Mouse (Mus musculus) embryonic facial prominence, embryonic 14.5 days (tissue): ENCODE data around the gene Chd6. TPM values are rescaled to one million over a fixed set of nuclear protein-coding genes. Genes with fewer than 3 reads are reported as not detected.

ENCODE experiments used
- ATAC-seq: fragments of 200-750 bp; cut with Nextera tagmentation; 2 replicates; pipeline ENCODE4 v1.8.0; 2017; ENCODE audit warnings: low read depth, moderate number of reproducible peaks, moderate TSS enrichment
- DNase-seq: peaks from one replicate; pipeline ENCODE4 v3.0.0-alpha.2; 2015; ENCODE audit warnings: low spot score
- H3K27ac ChIP-seq: fragments of 300-500 bp; sonication (generic); replicated peaks from 2 replicates; pipeline ENCODE4 v1.5.1; 2014; ENCODE audit warnings: low read depth, mild to moderate bottlenecking, low read length, moderate library complexity
- H3K27me3 ChIP-seq: fragments of 300-500 bp; sonication (generic); replicated peaks from 2 replicates; pipeline ENCODE4 v1.6.1; 2014; ENCODE audit warnings: low read length; ENCODE audit not compliant: control insufficient read depth, insufficient read depth
- H3K36me3 ChIP-seq: fragments of 300-500 bp; sonication (generic); 2 replicates; pipeline ENCODE4 v1.6.1; 2014; ENCODE audit warnings: low read length, mixed read lengths; ENCODE audit not compliant: control insufficient read depth, insufficient read depth
- H3K4me1 ChIP-seq: fragments of 300-500 bp; sonication (generic); 2 replicates; pipeline ENCODE4 v1.6.1; 2014; ENCODE audit warnings: antibody characterized with exemption, low read length; ENCODE audit not compliant: control insufficient read depth, insufficient read depth
- H3K4me2 ChIP-seq: fragments of 300-500 bp; sonication (generic); 2 replicates; pipeline ENCODE4 v1.6.1; 2014; ENCODE audit warnings: low read depth, mild to moderate bottlenecking, low read length, moderate library complexity, mixed read lengths
- H3K4me3 ChIP-seq: fragments of 300-500 bp; sonication (generic); 2 replicates; pipeline ENCODE4 v1.5.1; 2014; ENCODE audit warnings: low read depth, mild to moderate bottlenecking, low read length
- H3K9ac ChIP-seq: fragments of 300-500 bp; sonication (generic); 2 replicates; pipeline ENCODE4 v1.6.1; 2014; ENCODE audit warnings: low read depth, mild to moderate bottlenecking, low read length, moderate library complexity, mixed read lengths
- H3K9me3 ChIP-seq: fragments of 300-500 bp; sonication (generic); 2 replicates; pipeline ENCODE4 v1.6.1; 2016; ENCODE audit warnings: low read length; ENCODE audit not compliant: control insufficient read depth
- WGBS: fragments of 180-500 bp; shearing (Covaris S2); extraction: QIAGEN DNeasy Blood & Tissue Kit; methylation state at CpG from one replicate; pipeline ENCODE4 v1.1.7; 2014; 5-methylcytosine and 5-hydroxymethylcytosine counted together
- polyA plus RNA-seq: library from polyadenylated mRNA; unstranded; fragments of >200 nt; fragmentation: Nextera tagmentation; extraction: Ambion mirVana; gene quantifications from 2 replicates; pipeline ENCODE4 v1.2.1, GENCODE M21; 2014

Gene Chd6
- polyA plus RNA-seq, 1 experiment from 2014 or later: 24.2 TPM

DNA sequence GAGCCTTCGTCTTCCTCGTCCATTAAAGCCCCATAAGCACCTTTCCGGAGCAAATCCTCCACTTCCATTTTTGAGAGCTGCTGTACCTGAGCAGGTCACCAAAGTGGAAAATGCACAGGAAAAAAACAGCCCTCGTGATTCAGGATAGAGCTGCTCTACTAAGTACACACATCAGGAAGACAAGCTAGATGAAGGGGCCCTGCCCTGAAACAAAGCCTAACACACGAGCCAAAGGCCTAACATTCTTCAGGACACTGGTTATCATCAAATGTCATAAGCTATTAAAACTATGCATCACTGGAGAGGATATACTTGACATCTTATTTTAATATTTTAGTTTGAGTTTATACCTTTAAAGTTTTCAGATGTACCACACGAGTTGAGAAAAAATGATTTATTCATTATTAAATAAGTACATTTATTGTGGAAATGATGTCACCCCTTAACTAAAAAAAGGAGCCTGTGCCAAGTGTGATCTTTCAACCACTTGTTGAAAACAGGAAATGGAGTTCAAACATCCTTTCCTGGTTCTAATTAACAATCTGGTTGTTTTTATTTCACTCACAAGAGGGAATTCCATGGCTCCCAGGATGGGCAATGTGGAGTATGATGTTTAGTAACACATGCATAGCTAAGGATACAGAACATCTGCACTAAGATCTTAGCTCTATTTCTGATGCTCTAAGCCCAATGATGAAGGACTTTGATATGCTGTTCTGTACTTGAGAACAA is 118.4 kb downstream of the Chd6 start:
- ATAC-seq: no peak
- Histone ChIP-seq H3K4me2 (no peak overlapping the region), H3K9me3 (no peaks in the 10 kb centered on the region), H3K4me1 (no peaks in the 10 kb centered on the region), H3K9ac (no peak overlapping the region), H3K27ac (0 out of 2 replicates have a peak overlapping the region, but pooled peaks have one; percentile 2), H3K27me3 (no peaks in the 10 kb centered on the region), H3K36me3 (peaks cover 61% of the 10 kb centered on the region), H3K4me3 (no peak overlapping the region)
- DNase-seq: peak; percentile 78
- 64% methylated on average over 6 of the region's 6 CpGs for WGBS

DNA sequence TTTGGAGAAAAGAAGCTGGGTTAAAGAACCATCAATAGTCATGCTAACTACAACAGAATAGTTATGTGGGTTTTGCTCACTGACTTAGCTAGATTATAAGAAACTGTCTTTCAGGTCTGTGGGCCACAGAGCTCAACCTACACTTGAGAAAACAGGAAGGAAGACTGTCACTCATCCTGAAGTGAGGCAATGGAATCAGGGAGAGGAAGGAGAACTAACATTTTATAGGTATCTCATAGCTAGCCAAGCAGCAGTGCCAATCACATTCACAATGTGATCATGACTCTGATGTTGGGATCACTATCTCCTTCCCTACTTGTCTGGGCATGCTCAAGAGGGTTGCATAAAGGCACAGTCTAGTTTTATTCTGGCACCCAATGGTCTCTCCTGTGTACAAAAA is 121.4 kb downstream of the Chd6 start:
- Histone ChIP-seq H3K27me3 (no peaks in the 10 kb centered on the region), H3K9ac (no peak overlapping the region), H3K36me3 (peaks cover 78% of the 10 kb centered on the region), H3K9me3 (no peaks in the 10 kb centered on the region), H3K4me2 (no peak overlapping the region), H3K4me1 (no peaks in the 10 kb centered on the region), H3K4me3 (no peak overlapping the region), H3K27ac (no peak overlapping the region)
- no peak for DNase-seq
- no peak for ATAC-seq

DNA sequence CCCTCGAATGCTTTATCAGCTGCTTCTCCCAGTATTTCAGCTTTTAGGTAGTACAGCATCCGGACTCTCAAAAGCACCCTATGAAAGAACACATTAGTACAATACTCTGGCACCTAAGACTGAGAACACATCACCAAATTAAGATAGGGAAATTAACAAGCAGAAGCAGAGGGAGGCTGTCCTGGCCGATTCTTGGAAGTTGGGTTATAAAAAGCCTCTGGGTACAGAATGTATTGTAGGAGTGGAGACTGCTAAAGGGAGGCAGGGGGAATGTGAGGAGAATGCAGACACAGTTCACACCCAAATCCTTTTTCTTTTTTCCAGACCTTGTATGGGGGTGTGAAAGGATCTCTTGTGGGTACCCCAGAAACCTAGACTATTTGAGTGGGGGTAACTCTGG is 126.2 kb downstream of the Chd6 start:
- H3K36me3 ChIP-seq: peaks cover 83% of the 10 kb centered on the region
- H3K4me2 ChIP-seq: no peak overlapping the region
- H3K9ac ChIP-seq: no peak overlapping the region
- H3K4me1 ChIP-seq: no peaks in the 10 kb centered on the region
- H3K27ac ChIP-seq: no peak overlapping the region
- no peak overlapping the region for H3K4me3 ChIP-seq
- 91% methylated on average over 3 of the region's 3 CpGs for WGBS
- DNase-seq (no peak), ATAC-seq (no peak)
- H3K9me3 ChIP-seq: no peaks in the 10 kb centered on the region
- no peaks in the 10 kb centered on the region for H3K27me3 ChIP-seq

DNA sequence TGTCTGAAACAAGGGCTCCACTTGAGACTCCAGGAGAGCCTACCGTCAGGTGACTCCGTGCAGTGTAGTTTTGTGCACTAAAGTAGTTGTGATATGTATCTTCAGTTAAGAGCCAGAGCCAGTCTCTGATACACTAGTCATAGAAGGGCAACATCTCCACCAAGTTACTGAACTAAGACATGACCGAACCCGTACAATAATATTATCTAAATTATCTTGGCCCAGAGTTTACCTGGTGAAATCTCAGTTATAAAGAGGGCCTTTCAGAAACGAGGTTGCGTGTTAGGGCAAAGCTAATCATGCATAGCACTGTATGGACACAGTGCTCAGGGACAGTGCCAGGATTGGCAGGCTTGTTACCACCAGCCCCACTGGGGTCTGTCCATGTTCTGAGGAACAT is 127.1 kb downstream of the Chd6 start:
- WGBS: 93% methylated on average over 6 of the region's 6 CpGs
- no peak overlapping the region for H3K27ac ChIP-seq
- H3K9ac ChIP-seq: no peak overlapping the region
- no peaks in the 10 kb centered on the region for H3K9me3 ChIP-seq
- H3K4me2 ChIP-seq: no peak overlapping the region
- DNase-seq (no peak), ATAC-seq (no peak)
- peaks cover 83% of the 10 kb centered on the region for H3K36me3 ChIP-seq
- H3K4me3 ChIP-seq: no peak overlapping the region
- no peaks in the 10 kb centered on the region for H3K4me1 ChIP-seq
- no peaks in the 10 kb centered on the region for H3K27me3 ChIP-seq

DNA sequence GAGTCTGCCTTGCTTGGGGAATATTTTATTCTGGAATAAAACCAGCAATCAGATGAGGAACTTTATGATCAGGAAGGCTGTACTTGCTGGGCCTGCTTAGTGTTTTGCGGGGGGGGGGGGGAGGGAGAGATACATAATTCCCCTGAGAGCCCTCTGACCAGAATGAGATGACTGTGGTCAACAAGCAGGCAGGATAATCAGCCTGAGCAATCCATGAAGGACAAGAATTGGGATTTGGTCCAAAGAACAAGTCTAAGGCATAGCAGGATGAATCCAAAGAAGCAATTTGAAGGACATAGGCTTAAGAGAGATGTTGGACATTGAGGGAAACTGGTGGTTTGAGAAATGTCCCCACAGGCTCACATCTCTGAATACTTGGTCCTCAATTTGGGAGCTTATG is 130.2 kb downstream of the Chd6 start:
- H3K36me3 ChIP-seq: peaks cover 94% of the 10 kb centered on the region
- no peak overlapping the region for H3K4me3 ChIP-seq
- no peak overlapping the region for H3K4me2 ChIP-seq
- WGBS: 78% methylated on average over 1 of the region's 1 CpGs
- H3K27ac ChIP-seq: no peak overlapping the region
- H3K9ac ChIP-seq: no peak overlapping the region
- H3K27me3 ChIP-seq: no peaks in the 10 kb centered on the region
- peak; percentile 49 for DNase-seq
- ATAC-seq: no peak
- H3K4me1 ChIP-seq: no peaks in the 10 kb centered on the region
- no peaks in the 10 kb centered on the region for H3K9me3 ChIP-seq

DNA sequence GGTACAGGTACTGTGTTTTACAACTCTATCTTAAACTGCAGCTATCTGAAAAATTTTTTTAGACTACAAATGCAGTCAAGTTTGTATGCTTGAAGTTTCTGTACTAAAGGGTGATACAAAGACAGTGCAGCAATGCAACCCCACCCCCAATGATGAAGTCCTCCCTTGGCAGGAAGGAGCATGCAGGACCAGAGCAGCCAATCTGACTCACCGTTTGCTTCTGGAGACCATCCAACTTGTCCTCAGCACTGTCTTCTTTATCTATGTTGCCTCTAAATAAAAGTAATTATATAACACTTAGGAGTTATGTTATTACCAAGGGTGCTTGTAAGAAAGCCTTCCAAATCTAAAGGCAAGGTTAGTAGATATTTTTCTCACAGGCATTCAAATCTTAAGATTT is 131.6 kb downstream of the Chd6 start:
- Histone ChIP-seq H3K36me3 (peaks cover 92% of the 10 kb centered on the region), H3K27ac (no peak overlapping the region), H3K4me3 (no peak overlapping the region), H3K27me3 (no peaks in the 10 kb centered on the region), H3K4me2 (no peak overlapping the region), H3K4me1 (no peaks in the 10 kb centered on the region), H3K9me3 (no peaks in the 10 kb centered on the region), H3K9ac (no peak overlapping the region)
- no peak for DNase-seq
- no peak for ATAC-seq
- 67% methylated on average over 1 of the region's 1 CpGs for WGBS

DNA sequence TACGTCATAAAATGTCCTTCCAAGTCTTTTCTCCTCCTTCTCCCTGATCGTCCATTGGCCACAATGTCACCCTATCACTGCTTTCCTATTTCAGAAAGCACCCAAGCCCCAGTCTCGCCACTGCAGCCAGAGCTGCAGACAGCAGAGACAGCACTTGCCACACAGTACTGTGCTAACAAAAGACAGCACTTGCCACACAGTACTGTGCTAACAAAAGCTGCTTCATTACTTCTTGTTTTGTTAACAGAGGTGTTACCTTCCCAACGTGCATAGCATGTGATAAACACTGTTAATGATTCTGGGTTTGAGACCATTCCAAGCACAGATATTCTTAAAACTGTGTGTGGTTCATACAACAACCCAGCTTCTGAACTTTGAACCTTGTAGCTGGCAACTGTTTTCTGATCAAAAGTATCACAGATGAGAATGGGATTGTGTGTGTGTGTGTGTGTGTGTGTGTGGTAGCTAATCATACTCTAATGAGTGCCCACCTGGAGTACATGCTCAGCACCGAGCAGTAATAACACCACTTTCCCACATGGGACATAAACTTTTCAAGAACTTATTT is 135.1 kb downstream of the Chd6 start:
- Histone ChIP-seq H3K4me3 (no peak overlapping the region), H3K27me3 (no peaks in the 10 kb centered on the region), H3K27ac (no peak overlapping the region), H3K36me3 (peaks cover 90% of the 10 kb centered on the region), H3K4me2 (no peak overlapping the region), H3K4me1 (no peaks in the 10 kb centered on the region), H3K9me3 (no peaks in the 10 kb centered on the region), H3K9ac (no peak overlapping the region)
- no peak for ATAC-seq
- no peak for DNase-seq
- 81% methylated on average over 5 of the region's 5 CpGs for WGBS

DNA sequence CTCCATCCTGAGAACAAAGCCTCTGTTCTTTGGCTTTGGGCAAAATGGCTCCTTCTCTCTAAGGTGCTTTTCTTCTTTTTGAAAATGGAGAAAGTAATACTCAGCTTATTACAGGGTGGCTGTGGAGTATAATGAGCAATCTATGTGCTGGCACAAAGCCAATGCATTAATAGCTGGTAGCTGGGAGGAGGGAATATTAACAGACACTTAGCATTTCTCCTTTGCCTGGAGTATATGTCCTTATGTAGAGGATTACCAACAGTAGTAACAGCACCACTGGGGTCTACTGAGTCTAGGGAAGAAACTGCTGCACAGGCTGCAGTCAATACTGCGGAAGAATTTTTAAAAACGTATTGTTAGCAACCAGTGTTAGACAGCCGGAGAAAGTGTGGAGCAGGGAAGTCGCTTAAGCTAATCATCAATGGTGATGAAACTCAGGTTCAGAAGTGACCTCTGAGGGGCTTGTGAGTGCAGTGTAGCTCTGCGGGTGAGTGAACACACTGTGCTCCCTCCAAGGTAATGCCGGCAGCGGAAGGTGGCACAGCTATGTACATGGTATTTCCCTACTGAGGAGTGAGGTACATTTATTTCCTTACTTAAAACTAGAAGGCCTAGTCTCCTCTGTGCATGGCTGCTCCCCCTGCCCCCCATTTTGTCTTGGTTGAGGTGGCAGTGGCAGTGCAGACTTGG is 136.6 kb downstream of the Chd6 start:
- Histone ChIP-seq H3K9ac (no peak overlapping the region), H3K4me2 (no peak overlapping the region), H3K36me3 (peaks cover 90% of the 10 kb centered on the region), H3K9me3 (no peaks in the 10 kb centered on the region), H3K4me1 (no peaks in the 10 kb centered on the region), H3K27me3 (no peaks in the 10 kb centered on the region), H3K27ac (no peak overlapping the region), H3K4me3 (no peak overlapping the region)
- ATAC-seq (no peak), DNase-seq (no peak)
- 98% methylated on average over 7 of the region's 7 CpGs for WGBS
